Mouse (Mus musculus): ENCODE results near the gene Fbxo45.

Gene Fbxo45

GRCm38 (mm10) chr16:32202681-32203080 is 44.3 kb downstream of the Fbxo45 start:
- peak; percentile 65 to 82 for DNase-seq (ENCODE audit: low spot score in 2 of 2)

GRCm38 (mm10) chr16:32201004-32201325 is 46.0 kb downstream of the Fbxo45 start:
- DNase-seq (ENCODE audit: low spot score in 2 of 2): peak in 1 of 2 experiments; percentile 34

- peak; percentile 17 to 44 for DNase-seq (ENCODE audit: low spot score in 2 of 2)
Measured at GRCm38 (mm10) chr16:32200256-32201003, 46.5 kb downstream of the Fbxo45 start.

GRCm38 (mm10) chr16:32190011-32190441 is 56.9 kb downstream of the Fbxo45 start:
- DNase-seq (ENCODE audit: low spot score in 2 of 2): peak; percentile 43 to 71

GRCm38 (mm10) chr16:32189109-32189508 is 57.8 kb downstream of the Fbxo45 start:
- DNase-seq (ENCODE audit: low spot score in 2 of 2): peak; percentile 54 to 71

GRCm38 (mm10) chr16:32186056-32186455 is 60.9 kb downstream of the Fbxo45 start:
- no peak for DNase-seq (ENCODE audit: low spot score in 2 of 2)
